10 mouse cellular contexts compared by ENCODE assay signal in the genomic region with DNA sequence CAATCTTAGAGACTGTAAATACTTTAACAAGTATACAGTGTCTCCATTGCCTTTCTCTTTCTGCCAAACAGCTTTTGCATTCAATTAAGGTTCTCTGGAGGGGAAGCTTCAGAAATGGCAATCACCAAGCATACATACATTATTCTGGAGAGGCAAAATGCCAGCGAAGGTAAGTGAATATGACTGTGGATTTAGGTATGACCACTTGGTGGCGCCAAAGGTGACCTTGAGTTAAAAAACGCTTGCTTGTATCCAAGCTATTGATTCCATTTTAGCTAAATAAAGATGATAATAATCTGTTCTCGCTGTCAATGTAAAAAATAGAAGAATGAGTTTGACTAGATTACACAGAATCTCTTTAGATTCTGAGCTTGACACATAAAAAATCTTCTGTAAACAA.
A peak's percentile ranks its signal among the peaks of the same experiment; 100 is the strongest.
DNase-seq lines count a peak whose midpoint lies in the region; ATAC-seq lines count a peak whose summit lies in the region.
"Had no signal": no experiment of that assay in that cellular context is flagged by ENCODE, and none has a peak within 500 bp of the region (broad histone marks: within the 10 kb centered on the region; RNA-seq: fewer than 3 reads in every experiment).

No protein-coding gene starts in this region.

- H3K36me3 ChIP-seq in forebrain, embryonic 14.5 days (ENCODE audit: control insufficient read depth, insufficient read depth, low read length), result no peaks in the 10 kb centered on the region
- no peaks in the 10 kb centered on the region for H3K36me3 ChIP-seq in neural tube, embryonic 11.5 days (ENCODE audit: control insufficient read depth, insufficient read depth, low read length)
- H3K36me3 ChIP-seq: G1E; neural tube, embryonic 12.5 days had no signal

- no peaks in the 10 kb centered on the region for H3K27me3 ChIP-seq in forebrain, embryonic 14.5 days (replicated peaks; ENCODE audit: control insufficient read depth, insufficient read depth, low read length)
- H3K27me3 ChIP-seq in neural tube, embryonic 11.5 days (ENCODE audit: control insufficient read depth, insufficient read depth, low read length), result no peaks in the 10 kb centered on the region
- H3K27me3 ChIP-seq: neural tube, embryonic 12.5 days had no signal

- no peaks in the 10 kb centered on the region for H3K9me3 ChIP-seq in forebrain, embryonic 14.5 days (replicated peaks; ENCODE audit: control insufficient read depth, low read length)
- H3K9me3 ChIP-seq in neural tube, embryonic 11.5 days (ENCODE audit: control insufficient read depth, low read length), result no peaks in the 10 kb centered on the region
- H3K9me3 ChIP-seq: G1E; neural tube, embryonic 12.5 days had no signal

- 7% methylated on average over 4 of the region's 4 CpGs for WGBS in forebrain, embryonic 14.5 days
- WGBS in neural tube, embryonic 11.5 days, result 9% methylated on average over 4 of the region's 4 CpGs

- no peaks in the 10 kb centered on the region for H3K4me1 ChIP-seq in forebrain, embryonic 14.5 days (ENCODE audit: control insufficient read depth, insufficient read depth, low read length)
- no peaks in the 10 kb centered on the region for H3K4me1 ChIP-seq in neural tube, embryonic 11.5 days (ENCODE audit: control insufficient read depth, insufficient read depth, low read length)
- H3K4me1 ChIP-seq: neural tube, embryonic 12.5 days had no signal

- DNase-seq in cerebellum, adult 9-10 months, result peak; percentile 8
- no peak for DNase-seq in cerebellum, adult 9-11 months
- peak; percentile 16 for DNase-seq in urinary bladder, postnatal 25 days (ENCODE audit: low spot score)
- DNase-seq in urinary bladder, postnatal 10 days (ENCODE audit: low spot score), result no peak
- peak; percentile 90 for DNase-seq in forebrain, embryonic 14.5 days (ENCODE audit: low spot score)
- peak; percentile 10 for DNase-seq in layer of hippocampus, adult 9-11 months
- DNase-seq in neural tube, embryonic 11.5 days (ENCODE audit: low spot score), result peak; percentile 55

- peak; percentile 45; the same call in 1 of the 2 replicates for ATAC-seq in forebrain, embryonic 14.5 days
- ATAC-seq in neural tube, embryonic 11.5 days (ENCODE audit: insufficient read depth, low FRiP score, low TSS enrichment), result no peak
- no peak for ATAC-seq in megakaryocyte-erythroid progenitor cell, adult 5-6 weeks (replicated peaks; ENCODE audit: low FRiP score, low TSS enrichment, poor library complexity, severe bottlenecking)

- H3K27ac ChIP-seq in forebrain, embryonic 14.5 days (ENCODE audit: low read depth, low read length), result no peak overlapping the region
- H3K27ac ChIP-seq in neural tube, embryonic 11.5 days (ENCODE audit: low read depth, low read length), result no peak overlapping the region
- H3K27ac ChIP-seq: neural tube, embryonic 12.5 days had no signal

- H3K9ac ChIP-seq in forebrain, embryonic 14.5 days (ENCODE audit: low read length), result no peak overlapping the region
- no peak overlapping the region for H3K9ac ChIP-seq in neural tube, embryonic 11.5 days (ENCODE audit: low read length)
- H3K9ac ChIP-seq: neural tube, embryonic 12.5 days had no signal

- no peak overlapping the region for H3K4me2 ChIP-seq in forebrain, embryonic 14.5 days (ENCODE audit: low read length)
- H3K4me2 ChIP-seq in neural tube, embryonic 11.5 days (ENCODE audit: low read depth), result no peak overlapping the region
- H3K4me2 ChIP-seq: neural tube, embryonic 12.5 days had no signal

- H3K4me3 ChIP-seq in forebrain, embryonic 14.5 days (ENCODE audit: low read depth, low read length), result no peak overlapping the region
- H3K4me3 ChIP-seq in neural tube, embryonic 11.5 days (ENCODE audit: low read depth, low read length), result no peak overlapping the region
- H3K4me3 ChIP-seq: neural tube, embryonic 12.5 days had no signal

Comparison
In these comparisons a context has a peak if more than half of its experiments do, and no peak if none do; other contexts are left out.
1. DNase-seq: peak in cerebellum, adult 9-10 months (single experiment), urinary bladder, postnatal 25 days (single experiment), forebrain, embryonic 14.5 days (single experiment), layer of hippocampus, adult 9-11 months (single experiment) and neural tube, embryonic 11.5 days (single experiment); none in cerebellum, adult 9-11 months (single experiment) and urinary bladder, postnatal 10 days (single experiment).